Mouse (Mus musculus) heart, postnatal 36 days (tissue): ENCODE data around the gene Abca3. TPM values are rescaled to one million over a fixed set of nuclear protein-coding genes. Genes with fewer than 3 reads are reported as not detected.

ENCODE experiments used
- DNase-seq, 2 experiments: peaks; one replicate each; pipeline ENCODE4 v3.0.0; 2021 to 2022
- intact Hi-C: fragments of 180-260 bp; cut with DNase I; formaldehyde crosslinking; loops from one replicate; pipeline ENCODE4 v1.15.1; 2025
- total RNA-seq, 2 experiments: library from RNA; stranded (reverse); gene quantifications; 2 replicates each; pipeline ENCODE4 v1.2.3; 2021

Abca3 gene
- 10 to 100 TPM; 13.5 to 15.5 TPM for total RNA-seq

- intact Hi-C loops, result loop anchor here (1.0 to 5.0 kb wide), 2 partner anchors 100 to 177 kb away; partner anchors contain the start of gene Ccnf
- DNase-seq, result peak; percentile 94 to 95
Measured at GRCm38 (mm10) chr17:24351760-24352357, at the start of gene Abca3. TSS of gene Abca3 (plus strand) at chr17:24351950.

- intact Hi-C loops, result loop anchor here (1.0 to 5.0 kb wide), 2 partner anchors 70 to 134 kb away; no protein-coding TSS in a partner anchor
- DNase-seq, result peak; percentile 19 to 41
Measured at GRCm38 (mm10) chr17:24307500-24307899, 44.2 kb upstream of the Abca3 start.

- intact Hi-C loops, result no loop called here
- no peak for DNase-seq
Measured at GRCm38 (mm10) chr17:24320826-24321225, 30.9 kb upstream of the Abca3 start.

- no peak for DNase-seq
- intact Hi-C loops, result no loop called here
Measured at GRCm38 (mm10) chr17:24325051-24325450, 26.7 kb upstream of the Abca3 start.

GRCm38 (mm10) chr17:24327656-24328055 is 24.1 kb upstream of the Abca3 start:
- DNase-seq, result no peak
- intact Hi-C loops, result no loop called here

- intact Hi-C loops, result no loop called here
- DNase-seq, result no peak
Measured at GRCm38 (mm10) chr17:24344672-24345071, 7.1 kb upstream of the Abca3 start.

- no peak for DNase-seq
- intact Hi-C loops, result no loop called here
Measured at GRCm38 (mm10) chr17:24346831-24347230, 4.9 kb upstream of the Abca3 start.

GRCm38 (mm10) chr17:24349176-24349575 is 2.6 kb upstream of the Abca3 start:
- intact Hi-C loops, result no loop called here
- DNase-seq, result no peak

- peak; percentile 14 for DNase-seq
- intact Hi-C loops, result loop anchor here (1.0 to 5.0 kb wide), 2 partner anchors 99 to 176 kb away; partner anchors contain the start of gene Ccnf
Measured at GRCm38 (mm10) chr17:24350926-24351759, 607 bp upstream of the Abca3 start, which contains the start of gene Abca17. TSS of gene Abca17 (minus strand) at chr17:24351068.

GRCm38 (mm10) chr17:24352370-24353194 is 832 bp downstream of the Abca3 start:
- DNase-seq, result no peak
- intact Hi-C loops, result loop anchor here (5.0 kb wide), 1 partner anchor 100 kb away; the partner anchor contains the start of gene Ccnf

GRCm38 (mm10) chr17:24353960-24354359 is 2.2 kb downstream of the Abca3 start:
- intact Hi-C loops, result loop anchor here (5.0 kb wide), 1 partner anchor 102 kb away; the partner anchor contains the start of gene Ccnf
- DNase-seq, result no peak

GRCm38 (mm10) chr17:24355284-24355683 is 3.5 kb downstream of the Abca3 start:
- intact Hi-C loops, result no loop called here
- no peak for DNase-seq

GRCm38 (mm10) chr17:24359006-24359405 is 7.3 kb downstream of the Abca3 start:
- intact Hi-C loops, result no loop called here
- DNase-seq, result no peak

- no peak for DNase-seq
- intact Hi-C loops, result no loop called here
Measured at GRCm38 (mm10) chr17:24359903-24360302, 8.2 kb downstream of the Abca3 start.

- intact Hi-C loops, result no loop called here
- DNase-seq, result no peak
Measured at GRCm38 (mm10) chr17:24360841-24361240, 9.1 kb downstream of the Abca3 start.

GRCm38 (mm10) chr17:24361291-24361690 is 9.5 kb downstream of the Abca3 start:
- intact Hi-C loops, result no loop called here
- no peak for DNase-seq

GRCm38 (mm10) chr17:24362527-24362926 is 10.8 kb downstream of the Abca3 start:
- no peak for DNase-seq
- intact Hi-C loops, result no loop called here

- DNase-seq, result no peak
- intact Hi-C loops, result no loop called here
Measured at GRCm38 (mm10) chr17:24364461-24364860, 12.7 kb downstream of the Abca3 start.

GRCm38 (mm10) chr17:24365863-24366262 is 14.1 kb downstream of the Abca3 start:
- intact Hi-C loops, result no loop called here

GRCm38 (mm10) chr17:24375094-24375712 is 23.5 kb downstream of the Abca3 start:
- no peak for DNase-seq

More at GRCm38 (mm10) chr17:24365863-24366262, 14.1 kb downstream of the Abca3 start:
- DNase-seq, result no peak

More at GRCm38 (mm10) chr17:24375094-24375712, 23.5 kb downstream of the Abca3 start:
- intact Hi-C loops, result no loop called here
